Mouse (Mus musculus) stomach, embryonic 16.5 days (tissue): ENCODE data around the gene Cacna1f. TPM values are rescaled to one million over a fixed set of nuclear protein-coding genes. Genes with fewer than 3 reads are reported as not detected.

Experiments
- ATAC-seq: fragments of 200-750 bp; cut with Nextera tagmentation; 2 replicates; pipeline ENCODE4 v1.8.0; 2017; ENCODE audit warnings: moderate number of reproducible peaks, moderate TSS enrichment; ENCODE audit not compliant: insufficient read depth, low FRiP score
- H3K27ac ChIP-seq: fragments of 300-500 bp; sonication (generic); 2 replicates; pipeline ENCODE4 v1.5.1; 2014; ENCODE audit warnings: low read length
- H3K27me3 ChIP-seq: fragments of 300-500 bp; sonication (generic); 2 replicates; pipeline ENCODE4 v1.6.1; 2014; ENCODE audit warnings: low read length, control low read depth, mixed read lengths; ENCODE audit not compliant: control insufficient read depth, insufficient read depth
- H3K36me3 ChIP-seq: fragments of 300-500 bp; sonication (generic); 2 replicates; pipeline ENCODE4 v1.6.1; 2014; ENCODE audit warnings: low read length; ENCODE audit not compliant: control insufficient read depth, insufficient read depth
- H3K4me1 ChIP-seq: fragments of 300-500 bp; sonication (generic); 2 replicates; pipeline ENCODE4 v1.6.1; 2014; ENCODE audit warnings: low read length, control low read depth, mixed read lengths; ENCODE audit not compliant: control insufficient read depth, insufficient read depth
- H3K4me2 ChIP-seq: fragments of 300-500 bp; sonication (generic); 2 replicates; pipeline ENCODE4 v1.6.1; 2014; ENCODE audit warnings: low read depth, low read length, mixed read lengths
- H3K4me3 ChIP-seq: fragments of 300-500 bp; sonication (generic); replicated peaks from 2 replicates; pipeline ENCODE4 v1.5.1; 2014; ENCODE audit warnings: mild to moderate bottlenecking, low read length
- H3K9ac ChIP-seq: fragments of 300-500 bp; sonication (generic); 2 replicates; pipeline ENCODE4 v1.6.1; 2014; ENCODE audit warnings: low read length
- H3K9me3 ChIP-seq: fragments of 300-500 bp; sonication (generic); replicated peaks from 2 replicates; pipeline ENCODE4 v1.6.1; 2016; ENCODE audit warnings: low read length, control low read depth; ENCODE audit not compliant: control insufficient read depth
- WGBS: fragments of 180-500 bp; shearing (Covaris S2); extraction: QIAGEN DNeasy Blood & Tissue Kit; methylation state at CpG from one replicate; pipeline ENCODE4 v1.1.7; 2014; 5-methylcytosine and 5-hydroxymethylcytosine counted together
- polyA plus RNA-seq: library from polyadenylated mRNA; unstranded; fragments of >200 nt; fragmentation: Nextera tagmentation; extraction: Ambion mirVana; gene quantifications from 2 replicates; pipeline ENCODE4 v1.2.1, GENCODE M21; 2015

The Cacna1f gene
- polyA plus RNA-seq, 1 experiment from 2014 or later: not detected

DNA sequence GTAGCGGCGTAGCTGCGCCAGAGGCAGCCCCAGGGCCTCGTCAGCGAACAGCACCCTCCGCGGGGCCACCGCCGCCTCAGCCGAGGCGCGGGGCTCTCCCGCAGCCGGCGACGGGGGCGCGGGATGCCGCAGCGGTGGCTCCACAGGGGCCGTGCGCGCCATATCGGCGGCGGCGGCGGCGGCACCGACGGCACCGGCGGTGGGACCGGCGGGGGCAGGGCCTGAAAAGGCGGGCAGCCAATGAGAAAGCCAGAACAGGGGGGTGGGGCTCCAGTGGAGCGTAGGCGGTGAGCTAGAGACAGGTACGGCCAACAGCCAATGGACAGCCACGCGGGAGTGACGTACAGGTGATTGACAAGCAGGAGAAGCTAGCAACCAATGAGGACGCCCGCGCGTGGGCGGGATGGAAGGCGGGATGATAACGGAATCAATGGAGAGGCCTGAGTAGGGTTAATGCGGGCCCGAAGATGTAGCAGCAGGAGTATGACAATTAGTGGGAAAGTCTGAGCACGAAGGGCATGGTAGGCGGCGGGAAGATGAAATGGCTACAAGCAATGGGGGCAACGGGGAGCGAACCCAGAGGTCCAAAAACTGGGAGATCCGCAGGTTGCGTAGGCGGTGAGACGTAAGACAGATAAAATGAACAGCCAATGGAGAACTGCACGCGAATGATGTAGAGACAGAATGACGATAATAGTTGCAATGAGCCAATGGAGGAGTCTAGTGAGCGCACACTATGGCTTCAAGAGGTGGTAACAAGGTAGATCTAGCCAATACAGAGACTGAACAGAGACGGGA lies 32.6 kb upstream of the Cacna1f start, which contains the start of gene Ppp1r3f:
Ppp1r3f (minus strand) TSS at position 197 of the 798 bp plus-strand sequence.
- Histone ChIP-seq H3K9me3 (no peaks in the 10 kb centered on the region), H3K4me1 (peaks cover 13% of the 10 kb centered on the region), H3K36me3 (no peaks in the 10 kb centered on the region), H3K9ac (peak within 1 kb of the TSS; percentile 88), H3K4me2 (peak within 1 kb of the TSS; percentile 72), H3K27ac (peak within 1 kb of the TSS; percentile 76), H3K4me3 (peak within 1 kb of the TSS; percentile 61), H3K27me3 (no peaks in the 10 kb centered on the region)
- 14% methylated on average over 64 of the region's 65 CpGs for WGBS
- ATAC-seq: peak; percentile 97

- no peaks in the 10 kb centered on the region for H3K36me3 ChIP-seq
- no peak overlapping the region; the same call in 1 of the 2 replicates for H3K27ac ChIP-seq
- H3K4me1 ChIP-seq: peaks cover 13% of the 10 kb centered on the region
- no peak for ATAC-seq
- 34% methylated on average over 6 of the region's 6 CpGs for WGBS
- no peaks in the 10 kb centered on the region for H3K9me3 ChIP-seq
- H3K27me3 ChIP-seq: no peaks in the 10 kb centered on the region
- H3K9ac ChIP-seq: no peak overlapping the region
- peak overlapping the region; percentile 57 for H3K4me2 ChIP-seq
- peak overlapping the region; percentile 61 for H3K4me3 ChIP-seq
Observed at GRCm38 (mm10) chrX:7574885-7575231, 32.0 kb upstream of the Cacna1f start.

DNA sequence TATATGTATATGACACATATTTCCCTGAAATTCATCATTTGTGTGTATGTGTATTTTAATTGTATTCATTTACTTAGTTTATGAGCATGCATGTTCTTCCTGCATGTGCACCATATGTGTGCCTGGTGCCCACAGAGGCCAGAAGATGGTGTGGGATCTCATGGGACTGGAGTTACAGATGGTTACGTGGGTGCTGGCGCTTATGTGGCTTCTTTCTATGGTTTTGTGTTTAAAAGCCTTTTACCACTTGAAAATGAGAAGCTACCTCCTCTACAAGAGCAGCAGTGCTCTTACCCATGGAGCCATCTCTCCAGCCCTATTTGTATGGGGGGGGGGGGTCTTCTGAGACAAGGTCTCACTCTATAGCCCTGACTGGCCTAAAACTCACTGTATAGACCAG lies 25.7 kb upstream of the Cacna1f start:
- H3K27me3 ChIP-seq: no peaks in the 10 kb centered on the region

DNA sequence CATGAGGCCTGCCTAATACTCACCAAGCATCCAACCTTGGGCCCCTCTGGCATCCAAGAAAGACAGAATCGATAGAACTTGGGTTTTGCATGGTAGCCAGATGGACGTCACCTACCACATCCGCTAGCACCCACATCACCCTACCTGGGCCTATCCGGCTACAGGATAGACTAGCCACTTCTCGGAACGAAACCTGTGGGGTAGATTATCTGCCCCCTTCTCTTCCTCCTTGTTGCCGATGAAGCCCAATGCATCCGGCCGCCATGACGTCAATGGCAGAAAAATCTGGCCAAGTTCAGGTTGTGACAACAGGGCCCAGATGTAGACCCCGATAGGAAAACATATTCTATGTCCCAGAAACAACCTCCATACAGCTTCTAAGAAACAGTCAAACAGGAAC lies 23.0 kb upstream of the Cacna1f start:
- no peak for ATAC-seq
- Histone ChIP-seq H3K4me2 (no peak overlapping the region), H3K36me3 (no peaks in the 10 kb centered on the region), H3K9ac (no peak overlapping the region), H3K27me3 (no peaks in the 10 kb centered on the region), H3K9me3 (no peaks in the 10 kb centered on the region), H3K4me3 (no peak overlapping the region), H3K4me1 (no peaks in the 10 kb centered on the region), H3K27ac (no peak overlapping the region)
- 94% methylated on average over 11 of the region's 11 CpGs for WGBS

More for the DNA sequence above, 25.7 kb upstream of the Cacna1f start:
- no peak overlapping the region for H3K27ac ChIP-seq
- H3K4me3 ChIP-seq: no peak overlapping the region
- H3K9me3 ChIP-seq: no peaks in the 10 kb centered on the region
- H3K36me3 ChIP-seq: no peaks in the 10 kb centered on the region
- no peak for ATAC-seq
- 96% methylated on average over 2 of the region's 2 CpGs for WGBS
- no peaks in the 10 kb centered on the region for H3K4me1 ChIP-seq
- H3K9ac ChIP-seq: no peak overlapping the region
- no peak overlapping the region for H3K4me2 ChIP-seq

DNA sequence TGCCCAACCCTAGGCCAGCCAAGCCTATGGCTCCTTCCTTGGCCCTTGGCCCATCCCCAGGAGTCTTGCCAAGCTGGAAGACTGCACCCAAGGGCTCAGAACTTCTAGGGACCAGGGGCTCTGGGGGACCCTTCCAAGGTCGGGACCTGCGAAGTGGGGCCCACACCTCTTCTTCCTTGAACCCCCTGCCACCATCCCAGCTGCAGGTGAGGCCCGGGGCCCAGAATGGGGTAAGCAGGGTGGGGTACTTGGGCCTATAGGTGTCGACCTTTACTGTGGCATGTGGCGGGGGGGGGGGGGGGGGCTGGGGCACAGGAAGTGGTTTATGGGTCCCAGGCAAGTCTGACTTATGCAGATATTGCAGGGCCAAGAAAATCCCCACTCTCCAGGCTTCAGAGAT lies 20.5 kb upstream of the Cacna1f start:
- H3K9me3 ChIP-seq: no peaks in the 10 kb centered on the region
- no peaks in the 10 kb centered on the region for H3K36me3 ChIP-seq
- H3K27me3 ChIP-seq: no peaks in the 10 kb centered on the region
- H3K27ac ChIP-seq: no peak overlapping the region
- no peak overlapping the region for H3K4me2 ChIP-seq
- 98% methylated on average over 3 of the region's 5 CpGs for WGBS
- no peaks in the 10 kb centered on the region for H3K4me1 ChIP-seq
- no peak overlapping the region for H3K4me3 ChIP-seq
- ATAC-seq: no peak
- H3K9ac ChIP-seq: no peak overlapping the region

GRCm38 (mm10) chrX:7595371-7595770 lies 11.5 kb upstream of the Cacna1f start:
- Histone ChIP-seq H3K4me1 (no peaks in the 10 kb centered on the region), H3K27ac (no peak overlapping the region), H3K9me3 (no peaks in the 10 kb centered on the region), H3K27me3 (no peaks in the 10 kb centered on the region), H3K4me3 (no peak overlapping the region), H3K36me3 (peaks cover 2% of the 10 kb centered on the region; the same call in 1 of the 2 replicates), H3K9ac (no peak overlapping the region), H3K4me2 (no peak overlapping the region)
- 84% methylated on average over 9 of the region's 9 CpGs for WGBS
- ATAC-seq: no peak

DNA sequence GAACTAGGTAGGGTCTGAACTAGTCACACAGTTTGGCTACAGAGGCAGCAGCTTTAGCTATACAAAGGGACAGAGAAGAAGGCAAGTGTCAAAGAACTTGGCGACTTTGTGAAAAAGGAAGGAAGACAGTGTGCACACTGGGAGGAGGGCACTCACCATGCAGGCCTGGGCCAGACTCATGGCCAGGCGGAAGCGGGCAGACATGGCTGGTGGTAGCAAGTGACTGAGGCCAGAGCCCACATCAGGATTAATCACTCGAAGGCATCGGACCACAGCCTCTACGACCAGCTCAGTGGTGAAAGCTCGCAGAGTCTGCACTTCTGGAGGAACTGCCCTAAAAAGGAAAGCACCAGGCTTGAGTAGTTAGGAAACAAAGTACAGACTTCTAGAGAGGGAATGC lies 2.9 kb upstream of the Cacna1f start:
- Histone ChIP-seq H3K27ac (no peak overlapping the region), H3K9me3 (no peaks in the 10 kb centered on the region), H3K27me3 (no peaks in the 10 kb centered on the region), H3K9ac (no peak overlapping the region), H3K4me1 (no peaks in the 10 kb centered on the region), H3K4me2 (peak overlapping the region; percentile 55), H3K4me3 (no peak overlapping the region), H3K36me3 (peaks cover 3% of the 10 kb centered on the region; the same call in 1 of the 2 replicates)
- 88% methylated on average over 7 of the region's 7 CpGs for WGBS
- no peak for ATAC-seq

DNA sequence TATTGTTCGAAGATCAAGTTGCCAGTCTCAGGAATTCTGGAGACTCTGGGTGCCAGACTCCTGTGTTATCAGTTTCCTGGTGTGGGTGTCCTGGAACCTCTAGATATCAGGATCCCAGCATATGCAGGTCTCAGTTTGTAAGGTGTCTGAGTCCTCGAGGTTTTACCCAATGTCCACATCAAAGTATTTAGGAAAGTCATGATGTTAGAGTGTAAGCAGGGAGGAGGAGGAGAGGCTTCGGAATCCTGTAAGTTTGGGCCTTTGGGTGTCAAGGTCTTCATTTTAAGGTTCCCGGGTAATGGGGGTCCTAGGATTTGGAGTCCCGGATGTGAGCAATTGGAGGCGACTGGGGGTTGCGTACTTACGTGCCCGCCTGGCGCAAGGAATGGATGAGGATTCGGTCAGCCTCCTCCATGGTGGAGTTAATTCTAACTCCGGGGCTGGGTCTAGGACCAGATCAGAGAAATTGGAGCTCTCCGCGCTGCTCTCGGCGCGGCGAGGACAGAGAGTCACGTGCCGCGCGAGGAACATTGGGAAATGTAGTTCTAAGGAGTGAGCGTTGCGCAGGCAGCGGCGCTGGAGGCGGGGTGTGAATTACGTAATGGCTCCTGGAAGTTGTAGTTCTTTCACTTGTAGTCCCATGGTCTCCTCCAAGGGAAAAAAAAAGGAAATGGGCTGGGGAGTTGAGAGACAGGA lies 1.9 kb upstream of the Cacna1f start, which contains the start of gene Ccdc22:
Ccdc22 (minus strand) TSS at position 639 of the 696 bp plus-strand sequence.
- 12% methylated on average over 28 of the region's 28 CpGs for WGBS

GRCm38 (mm10) chrX:7605575-7605941 lies 1.3 kb upstream of the Cacna1f start:
- 0 out of 2 replicates have a peak overlapping the region, but pooled peaks have one; percentile 7 for H3K4me2 ChIP-seq
- H3K27ac ChIP-seq: no peak overlapping the region
- no peaks in the 10 kb centered on the region for H3K4me1 ChIP-seq
- no peaks in the 10 kb centered on the region for H3K27me3 ChIP-seq
- H3K9me3 ChIP-seq: no peaks in the 10 kb centered on the region
- H3K4me3 ChIP-seq: no peak overlapping the region
- no peaks in the 10 kb centered on the region for H3K36me3 ChIP-seq
- ATAC-seq: peak; percentile 3; the same call in 1 of the 2 replicates
- WGBS: 29% methylated on average over 8 of the region's 8 CpGs
- no peak overlapping the region for H3K9ac ChIP-seq

More for the DNA sequence above, 1.9 kb upstream of the Cacna1f start, which contains the start of gene Ccdc22:
- H3K4me1 ChIP-seq: no peaks in the 10 kb centered on the region
- H3K9me3 ChIP-seq: no peaks in the 10 kb centered on the region
- H3K36me3 ChIP-seq: peaks cover 3% of the 10 kb centered on the region; the same call in 1 of the 2 replicates
- peak within 1 kb of the TSS; percentile 55 for H3K4me2 ChIP-seq
- H3K27ac ChIP-seq: no peak within 1 kb of the TSS
- H3K9ac ChIP-seq: peak within 1 kb of the TSS; percentile 72
- H3K4me3 ChIP-seq: peak within 1 kb of the TSS; percentile 56
- ATAC-seq: peak; percentile 93
- H3K27me3 ChIP-seq: no peaks in the 10 kb centered on the region
